Mouse (Mus musculus): ENCODE results near the gene Gstm6.

DNA sequence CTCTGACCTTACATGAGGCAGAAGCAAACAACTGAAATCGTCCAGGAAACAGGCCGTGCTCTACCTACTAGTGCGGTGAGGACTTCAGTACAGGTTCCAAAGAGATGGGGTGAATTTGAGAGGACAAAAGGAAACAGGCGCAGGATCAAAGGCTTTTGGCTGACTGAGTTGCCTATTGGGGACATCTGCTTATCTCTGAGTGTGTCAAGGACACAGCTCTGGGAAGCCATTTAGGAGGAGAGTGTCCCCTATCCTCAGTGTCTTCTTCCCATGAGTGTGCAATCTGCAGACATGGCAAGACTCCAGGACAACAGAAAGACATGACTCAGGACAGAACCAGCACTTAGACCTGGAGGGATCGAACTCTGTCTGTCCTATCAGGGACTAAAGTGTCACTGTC is 40.9 kb upstream of the Gstm6 start:
- no peak for TF ChIP-seq CTCF (IDR thresholded peaks at IDR 0.05; ENCODE audit: low read depth, low read length)
- TF ChIP-seq POLR2AphosphoS5 (IDR thresholded peaks at IDR 0.05; ENCODE audit: insufficient replicate concordance, low read depth, low read length): no peak
- no peak for TF ChIP-seq TAL1 (conservative IDR thresholded peaks at IDR 0.05; ENCODE audit: low read depth, low read length)
- no peak for TF ChIP-seq GATA1 (IDR thresholded peaks at IDR 0.05; ENCODE audit: borderline replicate concordance, low read length)
- no peak for TF ChIP-seq GATA2 (IDR thresholded peaks at IDR 0.05; ENCODE audit: borderline replicate concordance, low read depth, low read length)

Measured in G1E (cell line).